Mouse (Mus musculus) layer of hippocampus, postnatal 25 days (tissue): ENCODE measurements at regions not wholly inside any gene's neighbourhood (a gene's known extent, or its start where the extent isn't known, plus 50 kb on each side); places are given as distances from the start of the nearest gene placed in this dataset.

Experiments used
- DNase-seq, 2 experiments: peaks; one replicate each; pipeline ENCODE4 v3.0.0; 2022; ENCODE audit warnings: mixed read lengths in 2 of 2, low spot score in 1 of 2; ENCODE audit errors: extremely low spot score in 1 of 2

DNA sequence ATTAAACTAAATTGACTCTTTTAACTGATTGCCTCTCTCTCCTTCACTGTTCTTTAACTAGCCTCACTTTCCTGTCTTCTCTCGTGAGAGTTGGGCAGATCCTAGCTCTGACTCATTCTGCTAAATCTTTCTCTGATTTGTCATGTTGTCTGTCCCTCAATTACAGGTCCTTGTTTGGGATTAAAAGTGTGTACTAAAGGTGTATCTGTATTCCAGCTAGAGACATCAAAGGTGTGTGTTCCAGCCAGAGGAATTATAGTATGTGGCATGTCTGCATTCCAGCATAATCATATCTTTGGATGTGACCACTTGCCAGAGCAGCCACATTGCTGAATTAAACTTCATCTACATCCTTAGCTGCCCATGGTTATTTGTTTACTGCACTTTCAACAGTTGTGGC lies 167.5 kb upstream of the Fam83b start:
- no peak for DNase-seq

GRCm38 (mm10) chr9:76733812-76734211 lies 166.9 kb upstream of the Fam83b start:
- DNase-seq: no peak

- no peak for DNase-seq
These were observed 156.0 kb upstream of the Fam83b start for GRCm38 (mm10) chr9:76722881-76723280.

DNA sequence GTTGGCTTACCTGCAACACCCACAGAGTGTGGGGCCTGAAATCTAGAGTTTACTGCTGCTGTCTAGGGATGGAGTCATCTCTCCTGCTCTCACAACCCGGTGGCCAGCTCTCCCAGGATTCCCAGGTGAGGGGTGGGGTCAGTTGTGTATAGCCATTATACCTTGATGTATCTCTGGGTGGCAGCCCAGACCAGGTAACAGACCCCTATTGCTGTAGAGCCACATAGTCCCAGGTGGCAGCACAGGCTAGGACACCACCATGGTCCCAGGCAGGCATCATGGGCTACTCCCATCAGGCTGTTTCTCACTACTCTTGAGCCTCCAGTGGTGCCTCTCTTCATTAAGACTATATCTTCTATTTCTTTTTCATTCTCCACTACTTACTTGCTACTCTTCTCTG lies 148.9 kb upstream of the Fam83b start:
- DNase-seq: no peak

GRCm38 (mm10) chr9:76706451-76706850 lies 139.5 kb upstream of the Fam83b start:
- no peak for DNase-seq

DNA sequence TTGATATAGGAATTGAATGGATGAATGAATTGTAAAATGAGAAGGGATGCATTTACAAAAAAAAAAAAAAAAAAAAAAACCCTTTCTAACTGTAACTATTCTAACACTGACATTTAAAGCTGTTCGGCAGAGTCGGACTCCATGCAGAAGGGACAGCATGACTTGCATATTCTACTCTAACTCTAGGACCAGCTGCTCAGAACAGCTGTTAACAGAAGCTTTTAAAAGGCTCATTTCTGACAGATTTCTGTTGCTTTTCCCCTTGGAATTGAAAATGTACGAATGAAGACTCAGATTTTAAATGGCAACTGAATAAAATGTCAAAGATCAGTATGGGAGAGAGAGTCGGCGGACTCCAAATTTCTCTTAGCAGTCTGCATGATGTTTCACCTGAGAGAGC lies 138.9 kb upstream of the Fam83b start:
- DNase-seq: no peak

DNA sequence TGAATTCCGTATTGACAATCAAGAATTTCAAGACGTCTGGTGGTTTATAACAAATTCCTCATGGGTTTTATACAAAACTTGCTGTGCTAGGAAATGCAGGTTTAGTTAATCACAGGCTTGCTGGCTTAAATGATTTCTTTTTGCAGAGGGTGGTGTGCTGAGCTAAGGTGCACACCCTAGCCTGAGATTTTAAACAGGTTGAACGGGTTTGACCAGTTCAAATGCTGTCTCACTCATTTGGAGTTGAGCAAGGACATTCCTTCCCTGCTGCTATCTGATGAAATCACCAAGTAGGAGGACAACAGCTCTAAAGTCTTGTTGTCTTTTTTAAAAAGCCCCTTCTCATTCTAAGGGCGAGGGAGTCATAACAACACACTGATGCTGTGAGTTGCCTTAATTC lies 128.6 kb upstream of the Fam83b start:
- DNase-seq: no peak

- no peak for DNase-seq
These were observed 126.1 kb upstream of the Fam83b start for GRCm38 (mm10) chr9:76692976-76693375.

- peak; percentile 38 to 73 for DNase-seq
These were observed 93.9 kb upstream of the Fam83b start for GRCm38 (mm10) chr9:76660848-76661247.

GRCm38 (mm10) chr9:76659798-76660197 lies 92.9 kb upstream of the Fam83b start:
- no peak for DNase-seq

DNA sequence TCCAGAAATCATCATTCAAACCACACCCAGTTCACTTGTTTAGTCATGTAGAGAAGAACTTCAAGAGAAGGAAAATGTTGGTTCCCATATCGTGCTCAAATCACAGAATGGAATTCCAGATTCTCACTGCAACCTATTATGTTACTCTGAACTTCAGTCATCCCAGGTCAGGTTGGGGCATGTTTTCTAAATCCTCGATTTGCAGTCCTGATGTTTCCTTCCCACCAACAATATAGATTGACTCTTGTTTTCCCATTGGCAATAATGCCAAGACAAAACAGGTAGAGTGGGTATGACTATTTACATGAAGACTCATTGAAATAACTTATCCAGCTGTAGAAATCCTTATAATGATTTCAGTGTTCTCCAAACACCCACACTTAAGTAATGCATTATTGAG lies 86.4 kb upstream of the Fam83b start:
- no peak for DNase-seq

DNA sequence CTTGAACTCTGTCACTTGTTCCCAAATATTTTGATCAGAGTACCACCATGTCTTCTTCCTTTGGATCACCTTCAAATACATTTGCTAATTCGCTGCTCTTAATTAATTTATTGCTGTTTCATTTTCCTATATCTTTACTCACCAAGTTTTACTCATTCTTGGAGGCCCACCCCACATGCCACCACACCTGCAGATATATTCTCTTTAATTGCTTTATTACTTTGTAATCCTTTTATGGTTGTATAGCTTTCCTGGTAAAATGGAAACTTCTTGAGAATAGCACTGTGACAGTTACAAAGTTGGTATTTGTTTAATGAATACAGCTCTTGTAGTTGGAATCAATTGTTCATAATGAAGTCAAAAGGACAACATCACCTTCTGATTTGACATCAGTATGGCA lies 82.6 kb upstream of the Fam83b start:
- DNase-seq: no peak

DNA sequence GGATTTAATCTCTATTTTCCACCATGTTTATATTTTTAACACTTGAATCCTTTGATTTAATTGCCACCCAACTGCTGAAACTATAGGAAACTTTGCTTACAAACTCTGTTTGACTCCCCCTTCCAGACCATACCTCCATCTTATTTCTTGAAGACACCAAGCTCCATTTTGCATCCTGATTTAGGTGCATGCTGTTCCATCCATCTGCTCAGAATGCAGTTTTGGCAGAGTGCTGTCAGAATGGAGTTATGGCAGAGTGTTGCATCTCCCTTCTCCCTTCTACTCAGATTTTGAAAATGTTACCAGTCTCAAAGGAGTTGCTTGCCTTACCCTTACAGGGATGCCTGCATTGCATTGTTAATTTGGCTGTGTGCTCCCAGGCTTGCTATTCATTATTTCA lies 79.5 kb upstream of the Fam83b start:
- no peak for DNase-seq
